Mouse (Mus musculus) forelimb bud, embryonic 11.5 days (tissue): Measurements from ENCODE around the gene Arhgdig.

Experiments
- DNase-seq: peaks from one replicate; pipeline ENCODE4 v3.0.0-alpha.2; 2012; ENCODE audit warnings: low read depth, low spot score

The Arhgdig gene

GRCm38 (mm10) chr17:26207686-26208085 lies at the start of gene Arhgdig:
Gene Arhgdig (minus strand): TSS chr17:26207786.
- DNase-seq, result no peak

- no peak for DNase-seq
Observed at GRCm38 (mm10) chr17:26255313-26255712, 47.7 kb upstream of the Arhgdig start.

- DNase-seq, result no peak
Observed at GRCm38 (mm10) chr17:26253399-26253798, 45.8 kb upstream of the Arhgdig start.

- DNase-seq, result peak; percentile 91
Observed at GRCm38 (mm10) chr17:26252539-26253251, 45.1 kb upstream of the Arhgdig start, which contains the start of gene Luc7l. Gene Luc7l (plus strand): TSS chr17:26252896.

- no peak for DNase-seq
Observed at GRCm38 (mm10) chr17:26251886-26252538, 44.4 kb upstream of the Arhgdig start.

- peak; percentile 96 for DNase-seq
Observed at GRCm38 (mm10) chr17:26244101-26244841, 36.7 kb upstream of the Arhgdig start, which contains the start of gene Fam234a. Gene Fam234a (minus strand): TSS chr17:26244242.

GRCm38 (mm10) chr17:26243471-26244100 lies 36.0 kb upstream of the Arhgdig start:
- DNase-seq, result peak; percentile 53

- no peak for DNase-seq
Observed at GRCm38 (mm10) chr17:26240990-26241389, 33.4 kb upstream of the Arhgdig start.

- DNase-seq, result no peak
Observed at GRCm38 (mm10) chr17:26240120-26240790, 32.7 kb upstream of the Arhgdig start.

GRCm38 (mm10) chr17:26239551-26239950 lies 32.0 kb upstream of the Arhgdig start:
- no peak for DNase-seq

GRCm38 (mm10) chr17:26237667-26238066 lies 30.1 kb upstream of the Arhgdig start:
- no peak for DNase-seq

GRCm38 (mm10) chr17:26235077-26235815 lies 27.7 kb upstream of the Arhgdig start:
- no peak for DNase-seq

GRCm38 (mm10) chr17:26234386-26234785 lies 26.8 kb upstream of the Arhgdig start:
- DNase-seq, result no peak

- DNase-seq, result no peak
Observed at GRCm38 (mm10) chr17:26232863-26233262, 25.3 kb upstream of the Arhgdig start.

GRCm38 (mm10) chr17:26231156-26231555 lies 23.6 kb upstream of the Arhgdig start:
- no peak for DNase-seq

- no peak for DNase-seq
Observed at GRCm38 (mm10) chr17:26229776-26230175, 22.2 kb upstream of the Arhgdig start.

- DNase-seq, result no peak
Observed at GRCm38 (mm10) chr17:26225150-26225549, 17.6 kb upstream of the Arhgdig start.

- DNase-seq, result no peak
Observed at GRCm38 (mm10) chr17:26221508-26221907, 13.9 kb upstream of the Arhgdig start.

- DNase-seq, result no peak
Observed at GRCm38 (mm10) chr17:26212681-26213080, 5.1 kb upstream of the Arhgdig start.

GRCm38 (mm10) chr17:26212241-26212640 lies 4.7 kb upstream of the Arhgdig start:
- no peak for DNase-seq

GRCm38 (mm10) chr17:26206392-26206791 lies 1.2 kb downstream of the Arhgdig start:
- no peak for DNase-seq
